Comparison of ENCODE assay signal across 11 mouse cellular contexts in the genomic region with DNA sequence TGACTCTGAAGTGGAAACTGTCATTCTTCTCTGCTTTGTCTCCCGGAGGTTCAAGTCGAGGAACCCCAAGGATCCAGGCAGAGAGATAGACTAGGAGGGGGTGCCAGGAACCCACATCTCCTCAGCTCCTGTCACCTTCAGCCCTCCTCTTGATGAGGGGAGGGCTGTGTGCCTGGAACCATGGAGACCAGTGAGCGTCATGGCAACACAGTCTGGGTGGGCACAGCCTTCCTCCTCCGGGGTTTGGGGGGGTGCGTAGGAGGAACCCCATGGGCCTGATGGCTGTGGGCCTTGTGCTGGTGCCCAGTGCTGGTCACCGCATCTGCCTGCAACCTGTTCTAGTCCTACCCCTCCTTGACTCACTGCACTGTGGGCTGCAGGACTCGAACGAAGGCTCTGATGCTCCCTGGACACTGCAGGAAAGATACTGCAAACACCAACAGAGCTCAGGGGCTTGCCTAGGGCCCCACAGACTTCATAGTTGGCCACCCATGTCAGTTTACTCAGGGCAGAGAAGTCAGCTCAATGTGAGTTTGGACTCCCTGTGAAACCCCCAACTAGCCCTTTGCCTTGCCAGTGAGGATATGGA. TPM values are rescaled to one million over a fixed set of nuclear protein-coding genes. Genes with fewer than 3 reads are reported as not detected.
DNase-seq lines count a peak whose midpoint lies in the region; ATAC-seq and TF ChIP-seq lines count a peak whose summit lies in the region.
"Had no signal": no experiment of that assay in that cellular context is flagged by ENCODE, and none has a peak within 500 bp of the region (broad histone marks: within the 10 kb centered on the region; RNA-seq: fewer than 3 reads in every experiment).

No protein-coding gene starts in this region.

- H3K4me1 ChIP-seq in liver, embryonic 11.5 days (replicated peaks; ENCODE audit: control insufficient read depth, insufficient read depth, low read length): peaks cover 24% of the 10 kb centered on the region
- peaks cover 3% of the 10 kb centered on the region; the same call in 1 of the 2 replicates for H3K4me1 ChIP-seq in liver, postnatal 0 days (ENCODE audit: insufficient read depth)
- peaks cover 40% of the 10 kb centered on the region for H3K4me1 ChIP-seq in forebrain, embryonic 10.5 days
- H3K4me1 ChIP-seq in hindbrain, embryonic 12.5 days: peaks cover 26% of the 10 kb centered on the region
- peaks cover 18% of the 10 kb centered on the region for H3K4me1 ChIP-seq in midbrain, embryonic 14.5 days (ENCODE audit: control insufficient read depth, insufficient read depth, low read length)

- H3K9me3 ChIP-seq in liver, embryonic 11.5 days (ENCODE audit: control insufficient read depth, low read length): no peaks in the 10 kb centered on the region
- H3K9me3 ChIP-seq in liver, postnatal 0 days (ENCODE audit: low read length): no peaks in the 10 kb centered on the region
- no peaks in the 10 kb centered on the region for H3K9me3 ChIP-seq in forebrain, embryonic 10.5 days
- H3K9me3 ChIP-seq in hindbrain, embryonic 12.5 days (replicated peaks): no peaks in the 10 kb centered on the region
- H3K9me3 ChIP-seq in midbrain, embryonic 14.5 days (ENCODE audit: control insufficient read depth, low read length): no peaks in the 10 kb centered on the region
- H3K9me3 ChIP-seq: heart, embryonic 15.5 days had no signal

- peaks cover 17% of the 10 kb centered on the region for H3K27me3 ChIP-seq in liver, embryonic 11.5 days (replicated peaks; ENCODE audit: control insufficient read depth, insufficient read depth, low read length)
- H3K27me3 ChIP-seq in liver, postnatal 0 days (ENCODE audit: insufficient read depth, low read length): 0 out of 2 replicates have a peak, but pooled peaks cover 3% of the 10 kb centered on the region
- peaks cover 39% of the 10 kb centered on the region for H3K27me3 ChIP-seq in forebrain, embryonic 10.5 days (ENCODE audit: poor library complexity, severe bottlenecking)
- peaks cover 32% of the 10 kb centered on the region for H3K27me3 ChIP-seq in hindbrain, embryonic 12.5 days
- H3K27me3 ChIP-seq in midbrain, embryonic 14.5 days (ENCODE audit: control insufficient read depth, insufficient read depth, low read length): peaks cover 12% of the 10 kb centered on the region; the same call in 1 of the 2 replicates

- no peak for TF ChIP-seq EP300 in liver, postnatal 0 days (IDR thresholded peaks at IDR 0.05; ENCODE audit: low read depth)

- H3K27ac ChIP-seq in liver, embryonic 11.5 days (ENCODE audit: low read depth, low read length): no peak overlapping the region
- H3K27ac ChIP-seq in liver, postnatal 0 days (ENCODE audit: low read depth): no peak overlapping the region
- peak overlapping the region; percentile 70 for H3K27ac ChIP-seq in forebrain, embryonic 10.5 days
- peak overlapping the region; percentile 42; the same call in 1 of the 2 replicates for H3K27ac ChIP-seq in hindbrain, embryonic 12.5 days
- H3K27ac ChIP-seq in midbrain, embryonic 14.5 days (replicated peaks; ENCODE audit: low read depth, low read length): peak overlapping the region; percentile 68
- H3K27ac ChIP-seq: heart, embryonic 15.5 days had no signal

- peak overlapping the region; percentile 19; the same call in 1 of the 2 replicates for H3K4me2 ChIP-seq in liver, embryonic 11.5 days
- no peak overlapping the region for H3K4me2 ChIP-seq in liver, postnatal 0 days (ENCODE audit: low read depth, low read length)
- no peak overlapping the region for H3K4me2 ChIP-seq in hindbrain, embryonic 12.5 days (replicated peaks)
- no peak overlapping the region for H3K4me2 ChIP-seq in midbrain, embryonic 14.5 days (ENCODE audit: low read length)
- H3K4me2 ChIP-seq: heart, embryonic 15.5 days had no signal

- peaks cover 4% of the 10 kb centered on the region; the same call in 1 of the 2 replicates for H3K36me3 ChIP-seq in liver, embryonic 11.5 days (ENCODE audit: control insufficient read depth, insufficient read depth, low read length)
- H3K36me3 ChIP-seq in liver, postnatal 0 days (replicated peaks; ENCODE audit: insufficient read depth, low read length): peaks cover 17% of the 10 kb centered on the region
- no peaks in the 10 kb centered on the region for H3K36me3 ChIP-seq in forebrain, embryonic 10.5 days (replicated peaks)
- no peaks in the 10 kb centered on the region for H3K36me3 ChIP-seq in hindbrain, embryonic 12.5 days
- no peaks in the 10 kb centered on the region for H3K36me3 ChIP-seq in midbrain, embryonic 14.5 days (ENCODE audit: control insufficient read depth, insufficient read depth, low read length)

- no peak overlapping the region for H3K4me3 ChIP-seq in liver, embryonic 11.5 days (ENCODE audit: low read depth, low read length)
- H3K4me3 ChIP-seq in liver, postnatal 0 days (ENCODE audit: low read depth, low read length): no peak overlapping the region
- H3K4me3 ChIP-seq in forebrain, embryonic 10.5 days: no peak overlapping the region
- no peak overlapping the region for H3K4me3 ChIP-seq in hindbrain, embryonic 12.5 days
- H3K4me3 ChIP-seq in midbrain, embryonic 14.5 days (replicated peaks; ENCODE audit: low read depth, low read length): no peak overlapping the region
- H3K4me3 ChIP-seq: heart, embryonic 15.5 days had no signal

- H3K9ac ChIP-seq in liver, embryonic 11.5 days (ENCODE audit: low read depth, low read length): no peak overlapping the region
- no peak overlapping the region for H3K9ac ChIP-seq in liver, postnatal 0 days (replicated peaks)
- H3K9ac ChIP-seq in hindbrain, embryonic 12.5 days: no peak overlapping the region
- H3K9ac ChIP-seq in midbrain, embryonic 14.5 days (replicated peaks; ENCODE audit: low read length): no peak overlapping the region
- H3K9ac ChIP-seq: heart, embryonic 15.5 days had no signal

- TF ChIP-seq CTCF in liver, postnatal 0 days (IDR thresholded peaks at IDR 0.05; ENCODE audit: low read depth): no peak

- DNase-seq in liver, embryonic 11.5 days (ENCODE audit: low spot score): no peak
- no peak for DNase-seq in liver, postnatal 0 days
- DNase-seq in forebrain, embryonic 10.5 days (ENCODE audit: extremely low spot score, low spot score): no peak
- DNase-seq in midbrain, embryonic 14.5 days: no peak
- DNase-seq in urinary bladder, postnatal 10 days (ENCODE audit: low spot score): no peak
- no peak for DNase-seq in thymus, postnatal 25 days
- DNase-seq: cerebellum, adult 18-20 months; layer of hippocampus, postnatal 36 days had no signal

- 39% methylated on average over 8 of the region's 8 CpGs for WGBS in liver, embryonic 11.5 days
- 48% methylated on average over 8 of the region's 8 CpGs for WGBS in liver, postnatal 0 days (ENCODE audit: insufficient replicate concordance)
- WGBS in forebrain, embryonic 10.5 days: 53% methylated on average over 8 of the region's 8 CpGs
- WGBS in hindbrain, embryonic 12.5 days: 38% methylated on average over 8 of the region's 8 CpGs
- 30% methylated on average over 8 of the region's 8 CpGs for WGBS in midbrain, embryonic 14.5 days

- ATAC-seq in liver, embryonic 11.5 days (replicated peaks; ENCODE audit: low FRiP score): no peak; the same call in 1 of the 2 replicates
- ATAC-seq in liver, postnatal 0 days: no peak
- ATAC-seq in hindbrain, embryonic 12.5 days (ENCODE audit: low FRiP score): peak; percentile 59
- ATAC-seq in midbrain, embryonic 14.5 days (ENCODE audit: low FRiP score, low TSS enrichment): peak; percentile 15; the same call in 1 of the 2 replicates
- ATAC-seq in erythroid progenitor cell, adult 5-6 weeks (replicated peaks; ENCODE audit: low FRiP score, poor library complexity, severe bottlenecking): no peak

RNA-seq across cellular contexts. Expression of a gene that starts 4.9 kb away (rescaled TPM):
- 2.1 TPM in 1 of 2 replicates, not detected in the other for polyA plus RNA-seq in liver, embryonic 11.5 days (2014; fragmentation: Nextera tagmentation; extraction: Ambion mirVana)
- not detected in 2 replicates for polyA plus RNA-seq in liver, postnatal 0 days (2015; fragmentation: Nextera tagmentation; extraction: Ambion mirVana)
- polyA plus RNA-seq in forebrain, embryonic 10.5 days (2016; fragmentation: Nextera tagmentation; extraction: Ambion mirVana): not detected in 2 replicates
- not detected in 2 replicates for polyA plus RNA-seq in hindbrain, embryonic 12.5 days (2016; fragmentation: Nextera tagmentation; extraction: Ambion mirVana)
- polyA plus RNA-seq in midbrain, embryonic 14.5 days (2014; fragmentation: Nextera tagmentation; extraction: Ambion mirVana): not detected in 2 replicates
- total RNA-seq in erythroid progenitor cell, adult 5-6 weeks (2015; ENCODE audit: low replicate concordance): not detected in 2 replicates
- total RNA-seq in erythroid progenitor cell, adult 5-6 weeks (2017; ENCODE audit: low replicate concordance): 4.2 TPM in 1 of 2 replicates, not detected in the other
- polyA plus RNA-seq: heart, embryonic 15.5 days had no signal

RNA-seq across cellular contexts. Expression of a gene that starts 5.9 kb away (rescaled TPM):
- 14.4 and 15.0 TPM in 2 replicates for polyA plus RNA-seq in liver, embryonic 11.5 days (2014; fragmentation: Nextera tagmentation; extraction: Ambion mirVana)
- 14.8 and 15.8 TPM in 2 replicates for polyA plus RNA-seq in liver, postnatal 0 days (2015; fragmentation: Nextera tagmentation; extraction: Ambion mirVana)
- 16.2 and 16.3 TPM in 2 replicates for polyA plus RNA-seq in forebrain, embryonic 10.5 days (2016; fragmentation: Nextera tagmentation; extraction: Ambion mirVana)
- 26.9 and 27.4 TPM in 2 replicates for polyA plus RNA-seq in hindbrain, embryonic 12.5 days (2016; fragmentation: Nextera tagmentation; extraction: Ambion mirVana)
- polyA plus RNA-seq in midbrain, embryonic 14.5 days (2014; fragmentation: Nextera tagmentation; extraction: Ambion mirVana): 23.0 and 25.7 TPM in 2 replicates
- total RNA-seq in erythroid progenitor cell, adult 5-6 weeks (2015; ENCODE audit: low replicate concordance): 15.9 and 17.2 TPM in 2 replicates
- 1.7 and 11.8 TPM in 2 replicates for total RNA-seq in erythroid progenitor cell, adult 5-6 weeks (2017; ENCODE audit: low replicate concordance)

Comparison
In these comparisons a context has a peak if more than half of its experiments do, and no peak if none do; other contexts are left out.
1. ATAC-seq: peak in hindbrain, embryonic 12.5 days (single experiment) and midbrain, embryonic 14.5 days (single experiment); none in liver, embryonic 11.5 days (single experiment), liver, postnatal 0 days (single experiment) and erythroid progenitor cell, adult 5-6 weeks (single experiment).
2. H3K27ac ChIP-seq: peak in forebrain, embryonic 10.5 days (single experiment), hindbrain, embryonic 12.5 days (single experiment) and midbrain, embryonic 14.5 days (single experiment); none in liver, embryonic 11.5 days (single experiment) and liver, postnatal 0 days (single experiment).